Mouse (Mus musculus): Measurements from ENCODE around the gene Cer1.

GRCm38 (mm10) chr4:82884636-82885534 lies at the start of gene Cer1:
- TF ChIP-seq CTCF (IDR thresholded peaks at IDR 0.05; ENCODE audit: low read depth) = no peak
- no peak for TF ChIP-seq EP300 (IDR thresholded peaks at IDR 0.05; ENCODE audit: low read depth)

Measured in liver, embryonic 14.5 days (tissue).